Mouse (Mus musculus) liver, embryonic 12.5 days (tissue): Measurements from ENCODE around the gene Sit1. TPM values are rescaled to one million over a fixed set of nuclear protein-coding genes. Genes with fewer than 3 reads are reported as not detected.
A peak's percentile ranks its signal among the peaks of the same experiment; 100 is the strongest.
"Not testable (repeated sequence)": the region's sequence is repeated elsewhere in the genome, so short reads cannot be mapped to it uniquely, and the experiment has no call there.

Source experiments
- ATAC-seq: fragments of 200-750 bp; cut with Nextera tagmentation; 2 replicates; pipeline ENCODE4 v1.8.0; 2017; ENCODE audit warnings: moderate number of reproducible peaks, mild to moderate bottlenecking, moderate library complexity
- H3K27ac ChIP-seq: fragments of 300-500 bp; sonication (generic); 2 replicates; pipeline ENCODE4 v1.5.1; 2016; ENCODE audit warnings: mild to moderate bottlenecking
- H3K27me3 ChIP-seq: fragments of 300-500 bp; sonication (generic); replicated peaks from 2 replicates; pipeline ENCODE4 v1.6.1; 2016; ENCODE audit warnings: mild to moderate bottlenecking, moderate library complexity
- H3K36me3 ChIP-seq: fragments of 300-500 bp; sonication (generic); 2 replicates; pipeline ENCODE4 v1.6.1; 2016; ENCODE audit warnings: mild to moderate bottlenecking, moderate library complexity
- H3K4me1 ChIP-seq: fragments of 300-500 bp; sonication (generic); 2 replicates; pipeline ENCODE4 v1.6.1; 2016
- H3K4me2 ChIP-seq: fragments of 300-500 bp; sonication (generic); 2 replicates; pipeline ENCODE4 v1.6.1; 2016; ENCODE audit warnings: mild to moderate bottlenecking, moderate library complexity
- H3K4me3 ChIP-seq: fragments of 300-500 bp; sonication (generic); 2 replicates; pipeline ENCODE4 v1.5.1; 2016; ENCODE audit warnings: mild to moderate bottlenecking, moderate library complexity
- H3K9ac ChIP-seq: fragments of 300-500 bp; sonication (generic); 2 replicates; pipeline ENCODE4 v1.6.1; 2016; ENCODE audit warnings: mild to moderate bottlenecking, moderate library complexity
- H3K9me3 ChIP-seq: fragments of 300-500 bp; sonication (generic); replicated peaks from 2 replicates; pipeline ENCODE4 v1.6.1; 2016; ENCODE audit warnings: mild to moderate bottlenecking, moderate library complexity
- WGBS: fragments of 180-500 bp; shearing (Covaris S2); methylation state at CpG from one replicate; pipeline ENCODE4 v1.1.7; 2016; ENCODE audit not compliant: insufficient replicate concordance; 5-methylcytosine and 5-hydroxymethylcytosine counted together
- polyA plus RNA-seq: library from polyadenylated mRNA; unstranded; fragments of >200 nt; fragmentation: Nextera tagmentation; extraction: Ambion mirVana; gene quantifications from 2 replicates; pipeline ENCODE4 v1.2.1, GENCODE M21; 2016

Sit1 gene
- polyA plus RNA-seq, 1 experiment from 2014 or later = not detected

DNA sequence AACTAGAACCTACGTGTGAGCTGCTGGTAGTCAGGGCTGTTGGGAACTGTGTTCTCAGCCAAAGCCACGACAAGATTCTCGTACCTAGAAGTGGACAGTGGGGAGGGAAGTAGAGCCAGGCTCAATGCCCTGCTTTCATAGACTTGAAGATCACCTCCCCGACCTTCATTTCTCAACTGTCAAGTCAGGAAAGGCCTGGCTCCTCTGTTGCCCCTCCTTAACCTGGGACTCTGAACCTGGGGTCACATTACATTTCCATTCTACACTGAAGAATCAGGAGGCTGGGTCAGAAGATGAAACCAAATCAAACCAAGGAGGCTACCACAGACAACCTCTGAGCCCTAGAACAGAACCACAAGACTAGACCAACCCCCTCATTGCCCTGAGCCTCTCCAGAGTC is 14.4 kb upstream of the Sit1 start:
- Histone ChIP-seq H3K4me2 (peak overlapping the region; percentile 82), H3K27ac (peak overlapping the region; percentile 79; the same call in 1 of the 2 replicates), H3K4me1 (peaks cover 58% of the 10 kb centered on the region), H3K27me3 (no peaks in the 10 kb centered on the region), H3K36me3 (peaks cover 36% of the 10 kb centered on the region), H3K9ac (peak overlapping the region; percentile 88), H3K9me3 (no peaks in the 10 kb centered on the region), H3K4me3 (peak overlapping the region; percentile 79)
- no peak for ATAC-seq
- WGBS = 71% methylated on average over 4 of the region's 4 CpGs

- 85% methylated on average over 8 of the region's 8 CpGs for WGBS
- Histone ChIP-seq H3K27ac (no peak overlapping the region), H3K9ac (peak overlapping the region; percentile 88), H3K4me3 (peak overlapping the region; percentile 79), H3K9me3 (no peaks in the 10 kb centered on the region), H3K4me2 (peak overlapping the region; percentile 82), H3K36me3 (peaks cover 36% of the 10 kb centered on the region), H3K27me3 (no peaks in the 10 kb centered on the region), H3K4me1 (peaks cover 61% of the 10 kb centered on the region)
- no peak for ATAC-seq
Measured at GRCm38 (mm10) chr4:43497405-43497804, 13.9 kb upstream of the Sit1 start.

GRCm38 (mm10) chr4:43496587-43496986 is 13.1 kb upstream of the Sit1 start:
- WGBS = 65% methylated on average over 6 of the region's 6 CpGs
- peaks cover 67% of the 10 kb centered on the region for H3K4me1 ChIP-seq
- H3K27me3 ChIP-seq = no peaks in the 10 kb centered on the region

DNA sequence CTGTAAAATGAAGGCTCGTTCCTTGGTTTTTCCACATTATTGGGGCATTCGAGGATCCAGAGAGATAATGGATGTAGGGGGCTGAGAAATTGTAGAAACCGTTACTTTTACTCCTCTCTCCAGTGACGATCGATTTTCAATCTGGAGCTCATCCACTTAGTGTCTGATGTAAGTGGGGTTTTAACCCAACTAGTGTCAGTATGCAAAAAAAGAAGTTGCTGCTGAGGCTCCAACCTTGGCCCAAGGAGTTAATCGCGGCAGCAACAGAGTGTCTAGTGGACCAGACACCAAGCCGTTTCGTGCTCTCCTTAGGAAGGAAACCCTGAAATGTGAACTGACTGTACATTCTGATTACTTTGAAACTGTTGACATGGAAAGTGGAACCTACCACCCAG is 10.3 kb upstream of the Sit1 start:
- H3K9me3 ChIP-seq = no peaks in the 10 kb centered on the region
- peak overlapping the region; percentile 89 for H3K27ac ChIP-seq
- 1% methylated on average over 9 of the region's 9 CpGs for WGBS
- no peak for ATAC-seq
- H3K36me3 ChIP-seq = peaks cover 36% of the 10 kb centered on the region
- peak overlapping the region; percentile 88 for H3K4me3 ChIP-seq
- peak overlapping the region; percentile 88 for H3K4me2 ChIP-seq
- H3K4me1 ChIP-seq = peaks cover 71% of the 10 kb centered on the region
- no peaks in the 10 kb centered on the region for H3K27me3 ChIP-seq
- H3K9ac ChIP-seq = peak overlapping the region; percentile 90

More at GRCm38 (mm10) chr4:43496587-43496986, 13.1 kb upstream of the Sit1 start:
- ATAC-seq = no peak
- Histone ChIP-seq H3K27ac (no peak overlapping the region), H3K9ac (no peak overlapping the region), H3K4me2 (no peak overlapping the region), H3K4me3 (no peak overlapping the region), H3K36me3 (peaks cover 36% of the 10 kb centered on the region), H3K9me3 (no peaks in the 10 kb centered on the region)

- ATAC-seq = peak; percentile 82
- peak overlapping the region; percentile 90 for H3K9ac ChIP-seq
- H3K9me3 ChIP-seq = no peaks in the 10 kb centered on the region
- peak overlapping the region; percentile 88 for H3K4me2 ChIP-seq
- H3K27ac ChIP-seq = peak overlapping the region; percentile 89
- H3K4me1 ChIP-seq = peaks cover 68% of the 10 kb centered on the region
- H3K27me3 ChIP-seq = no peaks in the 10 kb centered on the region
- under 1% methylated on average over 47 of the region's 47 CpGs for WGBS
- peak overlapping the region; percentile 88 for H3K4me3 ChIP-seq
- H3K36me3 ChIP-seq = peaks cover 36% of the 10 kb centered on the region
Measured at GRCm38 (mm10) chr4:43493186-43493845, 9.8 kb upstream of the Sit1 start.

- under 1% methylated on average over 25 of the region's 25 CpGs for WGBS
- Histone ChIP-seq H3K4me2 (peak within 1 kb of the TSS; percentile 88), H3K4me3 (peak within 1 kb of the TSS; percentile 88), H3K27ac (peak within 1 kb of the TSS; percentile 89), H3K36me3 (peaks cover 31% of the 10 kb centered on the region), H3K9ac (peak within 1 kb of the TSS; percentile 90), H3K27me3 (no peaks in the 10 kb centered on the region), H3K9me3 (no peaks in the 10 kb centered on the region), H3K4me1 (peaks cover 63% of the 10 kb centered on the region)
- ATAC-seq = peak; percentile 98
Measured at GRCm38 (mm10) chr4:43492821-43493185, 9.3 kb upstream of the Sit1 start, which contains the start of gene Ccdc107. Gene Ccdc107, plus strand, starts transcription at chr4:43492900.

DNA sequence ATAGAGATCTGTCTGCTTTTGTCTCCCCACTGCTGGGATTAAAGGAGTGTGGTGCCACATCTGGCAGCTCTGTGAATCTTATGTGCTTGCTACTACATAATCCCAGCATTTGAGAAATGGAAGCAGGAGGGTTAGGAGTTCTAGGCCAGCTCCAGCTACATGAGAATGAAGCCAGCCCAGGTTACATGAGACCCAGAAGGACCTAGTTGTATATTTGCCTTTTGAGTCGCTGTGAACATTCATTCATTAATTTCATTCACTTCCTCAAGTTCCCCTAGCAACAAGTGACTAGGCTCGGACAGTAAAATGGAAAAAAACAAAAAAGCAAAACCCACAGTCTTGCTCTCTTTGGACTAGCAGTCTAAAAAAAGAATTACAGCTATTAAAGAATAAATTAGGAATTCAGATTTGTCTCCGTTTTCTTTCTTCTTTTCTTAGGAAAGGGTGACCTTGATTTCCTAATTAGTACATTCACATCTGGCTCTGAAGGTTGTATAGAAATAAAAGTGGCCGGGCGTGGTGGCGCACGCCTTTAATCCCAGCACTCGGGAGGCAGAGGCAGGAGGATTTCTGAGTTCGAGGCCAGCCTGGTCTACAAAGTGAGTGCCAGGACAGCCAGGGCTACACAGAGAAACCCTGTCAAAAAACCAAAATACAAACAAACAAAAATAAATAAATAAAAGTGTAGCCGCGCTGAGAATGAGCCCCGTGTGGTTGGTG is 8.7 kb upstream of the Sit1 start:
- H3K9me3 ChIP-seq = no peaks in the 10 kb centered on the region
- H3K27ac ChIP-seq = peak overlapping the region; percentile 89
- peak overlapping the region; percentile 88 for H3K4me2 ChIP-seq
- H3K27me3 ChIP-seq = no peaks in the 10 kb centered on the region
- peaks cover 58% of the 10 kb centered on the region for H3K4me1 ChIP-seq
- ATAC-seq = no peak
- H3K4me3 ChIP-seq = peak overlapping the region; percentile 88
- H3K9ac ChIP-seq = 0 out of 2 replicates have a peak overlapping the region, but pooled peaks have one; percentile 17
- WGBS = 39% methylated on average over 12 of the region's 12 CpGs
- peaks cover 25% of the 10 kb centered on the region for H3K36me3 ChIP-seq

- H3K4me3 ChIP-seq = no peak overlapping the region
- H3K4me2 ChIP-seq = peak overlapping the region; percentile 13
- H3K36me3 ChIP-seq = peaks cover 11% of the 10 kb centered on the region
- no peaks in the 10 kb centered on the region for H3K9me3 ChIP-seq
- no peak overlapping the region for H3K9ac ChIP-seq
- peak overlapping the region; percentile 40; the same call in 1 of the 2 replicates for H3K27ac ChIP-seq
- no peaks in the 10 kb centered on the region for H3K27me3 ChIP-seq
- no peak for ATAC-seq
- WGBS = 71% methylated on average over 5 of the region's 5 CpGs
- peaks cover 50% of the 10 kb centered on the region for H3K4me1 ChIP-seq
Measured at GRCm38 (mm10) chr4:43490801-43491200, 7.3 kb upstream of the Sit1 start.

DNA sequence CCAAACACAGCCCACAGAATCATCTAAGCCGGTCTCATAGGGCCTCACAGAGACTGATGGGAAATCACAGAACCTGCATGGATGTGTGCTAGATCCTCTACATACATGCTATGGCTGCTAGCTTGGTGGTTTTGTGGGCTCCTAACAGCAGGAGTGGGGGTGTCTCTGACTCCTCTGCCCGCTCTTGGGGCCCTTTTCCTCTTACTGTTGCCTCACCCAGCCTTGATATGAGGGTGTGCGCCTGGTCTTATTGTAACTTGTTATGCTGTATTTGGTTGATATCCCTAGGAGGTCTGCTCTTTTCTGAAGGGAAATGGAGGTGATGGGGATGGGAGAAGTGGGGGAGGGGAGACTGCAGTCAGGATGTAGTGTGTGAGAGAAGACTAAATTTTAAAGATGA is 6.1 kb upstream of the Sit1 start:
- H3K27ac ChIP-seq = no peak overlapping the region
- no peaks in the 10 kb centered on the region for H3K9me3 ChIP-seq
- peaks cover 38% of the 10 kb centered on the region for H3K4me1 ChIP-seq
- H3K36me3 ChIP-seq = no peaks in the 10 kb centered on the region
- H3K4me2 ChIP-seq = no peak overlapping the region
- H3K27me3 ChIP-seq = no peaks in the 10 kb centered on the region
- WGBS = 82% methylated on average over 3 of the region's 3 CpGs
- H3K4me3 ChIP-seq = no peak overlapping the region
- no peak overlapping the region for H3K9ac ChIP-seq
- ATAC-seq = no peak

DNA sequence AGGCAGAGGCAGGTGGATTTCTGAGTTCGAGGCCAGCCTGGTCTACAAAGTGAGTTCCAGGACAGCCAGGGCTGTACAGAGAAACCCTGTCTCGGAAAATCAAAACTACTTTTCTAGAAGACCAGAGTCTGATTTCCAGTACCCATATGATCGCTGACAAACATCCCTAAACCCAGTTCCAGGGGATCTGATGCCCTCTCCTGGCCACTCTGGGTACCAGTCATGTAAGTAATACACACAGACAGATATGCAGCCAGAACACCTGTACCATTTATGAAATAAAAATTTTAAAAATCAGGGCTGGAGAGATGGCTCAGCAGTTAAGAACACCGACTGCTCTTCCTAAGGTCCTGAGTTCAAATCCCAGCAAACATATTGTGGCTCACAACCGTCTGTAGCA is 2.1 kb upstream of the Sit1 start:
- not testable (repeated sequence) for H3K4me3 ChIP-seq, H3K27ac ChIP-seq

GRCm38 (mm10) chr4:43482591-43482990 is 943 bp downstream of the Sit1 start:
- H3K4me3 ChIP-seq = no peak overlapping the region
- H3K27ac ChIP-seq = no peak overlapping the region
- WGBS = 49% methylated on average over 10 of the region's 10 CpGs
- H3K9ac ChIP-seq = no peak overlapping the region
- H3K4me1 ChIP-seq = peaks cover 17% of the 10 kb centered on the region
- H3K36me3 ChIP-seq = no peaks in the 10 kb centered on the region
- H3K27me3 ChIP-seq = no peaks in the 10 kb centered on the region
- no peak overlapping the region for H3K4me2 ChIP-seq
- H3K9me3 ChIP-seq = no peaks in the 10 kb centered on the region
- ATAC-seq = no peak

More for the DNA sequence above, 2.1 kb upstream of the Sit1 start:
- not testable (repeated sequence) for ATAC-seq, H3K36me3 ChIP-seq, H3K27me3 ChIP-seq, H3K9me3 ChIP-seq, H3K4me2 ChIP-seq, H3K9ac ChIP-seq
- H3K4me1 ChIP-seq = peaks cover 14% of the 10 kb centered on the region
- WGBS = 75% methylated on average over 5 of the region's 5 CpGs

DNA sequence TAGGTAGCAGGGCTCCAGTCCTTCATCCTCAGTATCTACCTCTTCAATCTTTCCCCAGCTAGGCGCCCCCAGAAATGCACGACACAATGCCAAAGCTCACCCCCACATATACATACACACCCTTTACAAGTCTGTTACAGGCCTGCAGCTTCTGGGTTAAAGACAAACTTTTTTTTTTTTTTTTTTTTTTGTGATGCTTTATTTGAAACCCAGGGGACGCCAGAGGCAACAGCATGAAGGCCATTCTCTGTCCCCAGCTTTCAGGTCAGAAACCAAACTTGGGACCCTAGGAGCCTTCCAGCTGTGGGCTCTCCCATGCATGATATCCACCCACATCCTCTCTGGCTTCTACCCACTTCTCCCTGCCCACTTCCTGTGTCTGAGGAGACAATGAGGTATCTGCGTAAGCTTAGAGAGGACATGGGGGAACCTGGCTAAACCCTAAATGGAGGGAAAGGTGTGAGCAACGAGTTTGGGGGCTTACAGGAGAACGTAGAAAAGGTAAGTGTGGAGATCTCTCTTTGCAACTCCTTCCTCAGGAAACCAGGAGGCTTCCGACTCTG is 1.6 kb downstream of the Sit1 start:
- 38% methylated on average over 7 of the region's 7 CpGs for WGBS

More for the DNA sequence above, 1.6 kb downstream of the Sit1 start:
- Histone ChIP-seq H3K27me3 (no peaks in the 10 kb centered on the region), H3K4me2 (no peak overlapping the region), H3K27ac (no peak overlapping the region), H3K9me3 (no peaks in the 10 kb centered on the region), H3K9ac (no peak overlapping the region), H3K4me1 (peaks cover 17% of the 10 kb centered on the region), H3K4me3 (no peak overlapping the region), H3K36me3 (no peaks in the 10 kb centered on the region)
- no peak for ATAC-seq
